Mouse (Mus musculus) stomach, postnatal 0 days (tissue): ENCODE data around the gene Ank2. TPM values are rescaled to one million over a fixed set of nuclear protein-coding genes. Genes with fewer than 3 reads are reported as not detected.

Experiments used
- ATAC-seq: fragments of 200-750 bp; cut with Nextera tagmentation; 2 replicates; pipeline ENCODE4 v1.8.0; 2017; ENCODE audit not compliant: low FRiP score, low TSS enrichment
- DNase-seq: peaks from one replicate; pipeline ENCODE4 v3.0.0-alpha.2; 2016; ENCODE audit warnings: low spot score
- H3K27ac ChIP-seq: fragments of 300-500 bp; sonication (generic); replicated peaks from 2 replicates; pipeline ENCODE4 v1.5.1; 2014; ENCODE audit warnings: mild to moderate bottlenecking, control low read depth
- H3K27me3 ChIP-seq: fragments of 300-500 bp; sonication (generic); 2 replicates; pipeline ENCODE4 v1.6.1; 2014; ENCODE audit warnings: low read length; ENCODE audit not compliant: control insufficient read depth, insufficient read depth
- H3K36me3 ChIP-seq: fragments of 300-500 bp; sonication (generic); 2 replicates; pipeline ENCODE4 v1.6.1; 2014; ENCODE audit warnings: low read length, mixed read lengths; ENCODE audit not compliant: control insufficient read depth, insufficient read depth
- H3K4me1 ChIP-seq: fragments of 300-500 bp; sonication (generic); replicated peaks from 2 replicates; pipeline ENCODE4 v1.6.1; 2014; ENCODE audit warnings: antibody characterized with exemption; ENCODE audit not compliant: control insufficient read depth, insufficient read depth
- H3K4me2 ChIP-seq: fragments of 300-500 bp; sonication (generic); replicated peaks from 2 replicates; pipeline ENCODE4 v1.6.1; 2014; ENCODE audit warnings: low read depth, mild to moderate bottlenecking, control low read depth, moderate library complexity
- H3K4me3 ChIP-seq: fragments of 300-500 bp; sonication (generic); 2 replicates; pipeline ENCODE4 v1.5.1; 2014; ENCODE audit warnings: low read depth, low read length, control low read depth
- H3K9ac ChIP-seq: fragments of 300-500 bp; sonication (generic); 2 replicates; pipeline ENCODE4 v1.6.1; 2014; ENCODE audit warnings: mild to moderate bottlenecking, low read length, control low read depth, mixed read lengths
- H3K9me3 ChIP-seq: fragments of 300-500 bp; sonication (generic); 2 replicates; pipeline ENCODE4 v1.6.1; 2016; ENCODE audit warnings: low read length; ENCODE audit not compliant: control insufficient read depth
- CTCF ChIP-seq: IDR thresholded peaks from 2 replicates; pipeline ENCODE4 v1.5.1; 2016; ENCODE audit warnings: antibody characterized with exemption, low read depth, mild to moderate bottlenecking, moderate library complexity
- EP300 ChIP-seq: optimal IDR thresholded peaks from 2 replicates; pipeline ENCODE3; 2016; ENCODE audit warnings: antibody characterized with exemption
- WGBS: fragments of 180-500 bp; shearing (Covaris S2); extraction: QIAGEN DNeasy Blood & Tissue Kit; methylation state at CpG from one replicate; pipeline ENCODE4 v1.1.7; 2014; 5-methylcytosine and 5-hydroxymethylcytosine counted together
- polyA plus RNA-seq: library from polyadenylated mRNA; unstranded; fragments of >200 nt; fragmentation: Nextera tagmentation; extraction: Ambion mirVana; gene quantifications from 2 replicates; pipeline ENCODE4 v1.2.1, GENCODE M21; 2015

Gene Ank2
- polyA plus RNA-seq, 1 experiment from 2014 or later: 12.3 TPM

DNA sequence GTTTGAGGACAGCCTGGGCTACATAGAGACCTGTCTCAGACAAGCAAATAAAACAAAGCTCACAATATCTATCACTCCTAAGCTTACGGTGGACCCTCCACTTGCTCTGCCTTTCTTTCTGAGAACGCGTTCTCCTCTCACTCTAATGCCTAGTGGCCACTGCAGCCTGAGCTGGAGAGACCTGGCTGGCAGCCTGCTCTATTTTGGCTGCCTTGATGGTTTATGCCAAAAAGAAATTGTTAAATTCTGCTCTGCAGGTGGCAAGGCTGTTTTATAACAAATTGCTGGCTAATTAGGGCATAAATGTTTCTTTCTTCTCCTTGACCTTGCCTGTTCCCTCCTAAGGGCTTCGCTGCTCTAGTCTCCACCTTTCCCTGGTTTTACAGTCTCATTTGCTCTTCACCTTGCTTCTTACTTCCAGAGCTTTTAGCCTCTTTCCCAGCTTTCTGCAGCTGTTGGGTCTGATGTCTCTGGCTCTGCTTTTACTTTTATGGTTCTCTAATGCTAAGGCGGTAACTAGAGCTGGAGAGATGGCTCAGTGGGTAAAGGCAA lies 293.2 kb downstream of the Ank2 start:
- Histone ChIP-seq H3K4me2 (no peak overlapping the region), H3K9me3 (no peaks in the 10 kb centered on the region), H3K4me3 (no peak overlapping the region), H3K4me1 (no peaks in the 10 kb centered on the region), H3K27me3 (no peaks in the 10 kb centered on the region), H3K9ac (no peak overlapping the region), H3K27ac (no peak overlapping the region), H3K36me3 (no peaks in the 10 kb centered on the region)
- TF ChIP-seq CTCF (no peak), EP300 (no peak)
- ATAC-seq: no peak
- 91% methylated on average over 5 of the region's 5 CpGs for WGBS
- DNase-seq: no peak

DNA sequence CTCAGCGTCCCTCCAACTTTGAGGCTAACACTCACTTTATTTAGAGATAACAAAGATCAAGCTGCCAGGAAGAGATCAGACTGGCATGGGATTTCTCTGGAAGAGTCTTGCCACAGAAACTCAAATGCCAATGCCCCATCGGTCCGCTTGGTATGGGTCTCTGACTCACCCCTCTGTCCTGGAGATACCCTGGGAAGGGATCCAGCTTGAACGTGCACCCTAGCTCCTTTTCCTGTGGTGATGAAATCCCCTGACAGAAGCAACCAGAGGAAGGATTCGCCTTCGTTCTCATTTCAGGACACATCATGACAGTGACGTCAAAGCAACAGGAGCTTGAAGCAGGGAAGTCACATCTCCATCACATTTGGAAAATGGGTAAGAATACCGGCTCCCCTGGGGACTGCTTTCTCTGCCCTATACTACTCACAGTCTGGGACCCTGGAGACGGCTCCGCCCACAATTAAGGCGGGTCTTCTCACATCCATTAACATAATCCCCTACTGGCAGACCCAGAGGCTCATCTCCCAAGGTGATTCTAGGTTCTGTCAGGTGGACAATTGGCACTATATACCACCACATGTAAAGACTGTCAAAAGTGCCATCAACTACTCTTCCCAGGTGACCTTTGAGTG lies 296.6 kb downstream of the Ank2 start:
- Histone ChIP-seq H3K9ac (no peak overlapping the region), H3K4me2 (no peak overlapping the region), H3K4me3 (no peak overlapping the region), H3K27me3 (no peaks in the 10 kb centered on the region), H3K36me3 (no peaks in the 10 kb centered on the region), H3K9me3 (no peaks in the 10 kb centered on the region), H3K27ac (no peak overlapping the region), H3K4me1 (no peaks in the 10 kb centered on the region)
- TF ChIP-seq CTCF (no peak), EP300 (no peak)
- ATAC-seq (no peak), DNase-seq (no peak)
- 47% methylated on average over 11 of the region's 11 CpGs for WGBS

DNA sequence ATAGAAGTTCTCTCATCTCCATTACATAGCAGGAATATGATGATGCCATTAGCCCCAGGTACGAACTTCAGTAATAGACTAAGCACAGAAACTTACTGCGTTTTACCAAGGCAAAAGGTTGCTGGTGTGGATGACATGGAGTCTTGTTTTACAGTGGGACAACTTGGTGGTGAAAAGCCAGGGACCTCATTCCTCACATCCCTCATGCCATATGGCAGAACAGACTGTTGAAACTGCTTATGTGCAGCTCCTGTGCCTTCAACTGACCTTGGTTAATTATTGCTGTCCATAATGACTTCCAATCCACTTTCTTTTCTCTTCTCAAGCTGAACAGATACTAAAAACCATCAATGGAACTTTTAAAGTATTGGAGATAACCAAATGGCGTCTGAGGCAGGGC lies 298.4 kb downstream of the Ank2 start:
- Histone ChIP-seq H3K9ac (no peak overlapping the region), H3K27me3 (no peaks in the 10 kb centered on the region), H3K4me1 (no peaks in the 10 kb centered on the region), H3K4me3 (no peak overlapping the region), H3K27ac (no peak overlapping the region), H3K4me2 (no peak overlapping the region), H3K36me3 (no peaks in the 10 kb centered on the region), H3K9me3 (no peaks in the 10 kb centered on the region)
- DNase-seq (no peak), ATAC-seq (no peak)
- TF ChIP-seq EP300 (no peak), CTCF (no peak)
- 80% methylated on average over 3 of the region's 3 CpGs for WGBS

DNA sequence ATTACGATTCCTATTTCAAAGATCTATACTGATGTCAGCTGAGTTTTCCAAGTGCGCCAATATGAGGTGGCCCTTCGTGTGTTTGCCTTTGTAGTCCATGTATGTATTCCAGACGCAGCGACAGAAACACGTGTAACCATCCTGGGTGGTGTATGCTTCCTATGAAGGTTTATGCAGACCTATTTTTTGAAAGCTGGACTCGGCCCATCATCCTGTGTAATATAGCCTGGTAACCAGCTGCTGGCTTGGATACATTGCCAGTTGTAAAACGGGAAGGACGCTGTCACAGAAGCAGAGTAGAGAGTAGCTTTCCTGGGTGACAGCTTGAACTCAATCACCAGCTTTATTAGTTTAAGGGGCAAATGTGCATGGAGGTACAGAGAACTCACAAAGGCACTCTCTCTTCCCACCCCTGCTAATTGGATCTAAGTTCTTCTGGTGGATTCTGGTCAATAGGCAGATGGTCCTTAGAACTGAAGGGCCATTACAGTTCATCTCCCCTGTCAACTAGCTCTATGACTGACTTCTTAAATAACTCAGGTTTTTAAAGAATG lies 300.0 kb downstream of the Ank2 start:
- 90% methylated on average over 9 of the region's 9 CpGs for WGBS
- Histone ChIP-seq H3K9me3 (no peaks in the 10 kb centered on the region), H3K27ac (no peak overlapping the region), H3K9ac (no peak overlapping the region), H3K36me3 (no peaks in the 10 kb centered on the region), H3K4me1 (no peaks in the 10 kb centered on the region), H3K4me3 (no peak overlapping the region), H3K27me3 (no peaks in the 10 kb centered on the region), H3K4me2 (no peak overlapping the region)
- ATAC-seq (no peak), DNase-seq (no peak)
- TF ChIP-seq CTCF: no peak
- TF ChIP-seq EP300: no peak

DNA sequence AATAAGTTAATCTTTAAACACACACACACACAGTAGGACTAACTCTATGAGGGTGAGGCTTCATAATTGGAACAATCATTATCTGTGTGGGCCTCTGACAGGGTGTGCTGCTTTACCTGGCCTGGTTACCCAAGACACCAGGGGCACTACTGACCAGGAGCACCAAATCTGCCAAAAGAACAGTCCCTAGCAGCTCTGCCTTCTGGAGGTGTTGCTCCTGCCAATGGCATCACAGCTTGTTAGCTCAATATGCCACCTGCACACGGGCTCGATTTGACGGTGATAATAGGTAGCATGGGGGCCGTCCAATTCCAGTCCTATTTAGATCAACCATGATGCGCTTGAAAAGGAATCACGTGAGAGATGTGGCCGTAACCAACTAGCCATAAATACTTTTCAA lies 300.5 kb downstream of the Ank2 start:
- TF ChIP-seq EP300: no peak
- no peak overlapping the region for H3K9ac ChIP-seq
- no peaks in the 10 kb centered on the region for H3K9me3 ChIP-seq
- H3K4me1 ChIP-seq: no peaks in the 10 kb centered on the region
- no peaks in the 10 kb centered on the region for H3K36me3 ChIP-seq
- no peak overlapping the region for H3K4me3 ChIP-seq
- DNase-seq (no peak), ATAC-seq (no peak)
- H3K27me3 ChIP-seq: no peaks in the 10 kb centered on the region
- no peak overlapping the region for H3K4me2 ChIP-seq
- H3K27ac ChIP-seq: no peak overlapping the region
- 96% methylated on average over 7 of the region's 7 CpGs for WGBS

DNA sequence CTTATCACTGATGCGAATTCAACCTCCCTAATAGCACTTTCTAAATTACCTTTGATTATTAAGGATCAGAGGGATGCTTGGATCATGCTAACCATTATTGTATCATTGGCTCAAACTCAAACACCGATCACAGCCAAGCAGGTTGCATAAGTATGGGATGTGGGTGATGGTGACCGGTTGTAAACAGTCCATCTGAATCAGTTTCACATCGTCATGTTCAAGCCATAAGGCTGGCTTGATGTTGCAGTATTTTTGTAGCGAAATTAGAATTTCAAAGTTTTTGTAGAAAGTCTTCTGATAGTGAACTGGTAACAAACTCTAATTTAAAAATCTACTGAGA lies 310.4 kb downstream of the Ank2 start:
- H3K4me2 ChIP-seq: no peak overlapping the region
- no peak for TF ChIP-seq EP300
- TF ChIP-seq CTCF: no peak
- no peak for ATAC-seq
- H3K4me1 ChIP-seq: no peaks in the 10 kb centered on the region
- no peak overlapping the region for H3K9ac ChIP-seq
- no peak overlapping the region for H3K4me3 ChIP-seq
- 92% methylated on average over 5 of the region's 5 CpGs for WGBS
- H3K36me3 ChIP-seq: no peaks in the 10 kb centered on the region
- no peak overlapping the region for H3K27ac ChIP-seq
- H3K9me3 ChIP-seq: no peaks in the 10 kb centered on the region
- no peak for DNase-seq
- no peaks in the 10 kb centered on the region for H3K27me3 ChIP-seq
